Comparison of ENCODE assay signal across 13 mouse cellular contexts in the genomic region with DNA sequence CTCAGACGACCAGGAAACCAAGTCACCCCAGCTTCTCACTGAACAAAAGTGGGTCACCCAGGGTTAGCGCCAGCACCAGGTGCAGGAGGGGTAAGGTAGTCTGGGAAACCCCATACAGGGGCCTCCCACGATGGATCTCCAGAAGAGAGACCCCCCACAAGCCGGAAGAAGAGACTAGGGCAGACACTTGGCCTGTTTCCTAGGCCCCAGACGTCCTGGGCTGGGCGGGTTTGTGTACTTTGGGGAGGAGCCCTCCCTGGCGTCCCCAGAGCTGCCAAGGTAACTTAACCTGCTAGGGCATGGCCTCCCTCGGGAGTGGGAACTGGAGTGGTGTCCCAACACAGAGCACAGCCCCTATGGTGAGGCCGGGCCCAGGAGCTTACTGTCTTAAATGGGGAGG. TPM values are rescaled to one million over a fixed set of nuclear protein-coding genes. Genes with fewer than 3 reads are reported as not detected.
DNase-seq lines count a peak whose midpoint lies in the region; ATAC-seq and TF ChIP-seq lines count a peak whose summit lies in the region.
"Had no signal": no experiment of that assay in that cellular context is flagged by ENCODE, and none has a peak within 500 bp of the region (broad histone marks: within the 10 kb centered on the region; RNA-seq: fewer than 3 reads in every experiment).

No protein-coding gene starts in this region.

- H3K9me3 ChIP-seq in forebrain, embryonic 10.5 days = no peaks in the 10 kb centered on the region
- no peaks in the 10 kb centered on the region for H3K9me3 ChIP-seq in forebrain, embryonic 16.5 days (ENCODE audit: control insufficient read depth, low read length)
- no peaks in the 10 kb centered on the region for H3K9me3 ChIP-seq in kidney, postnatal 0 days (replicated peaks; ENCODE audit: low read length)
- no peaks in the 10 kb centered on the region for H3K9me3 ChIP-seq in lung, embryonic 15.5 days
- H3K9me3 ChIP-seq: G1E; liver, embryonic 15.5 days had no signal

- no peak for DNase-seq in forebrain, embryonic 10.5 days (ENCODE audit: extremely low spot score, low spot score)
- peak; percentile 43 for DNase-seq in kidney, postnatal 0 days (ENCODE audit: low spot score)
- no peak for DNase-seq in kidney, adult 11 months
- peak; percentile 89 for DNase-seq in thymus, postnatal 14 days
- no peak for DNase-seq in cerebellum, adult 11 months
- DNase-seq in spleen, postnatal 14 days (ENCODE audit: low spot score in 2 of 2) = no peak
- DNase-seq: embryo, embryonic 11 days; layer of hippocampus, postnatal 36 days had no signal

- no peaks in the 10 kb centered on the region for H3K27me3 ChIP-seq in forebrain, embryonic 10.5 days (ENCODE audit: poor library complexity, severe bottlenecking)
- H3K27me3 ChIP-seq in forebrain, embryonic 16.5 days (replicated peaks; ENCODE audit: control insufficient read depth, insufficient read depth, low read length) = no peaks in the 10 kb centered on the region
- no peaks in the 10 kb centered on the region for H3K27me3 ChIP-seq in kidney, postnatal 0 days (ENCODE audit: insufficient read depth, low read length)
- H3K27me3 ChIP-seq in lung, embryonic 15.5 days = no peaks in the 10 kb centered on the region
- H3K27me3 ChIP-seq: liver, embryonic 15.5 days had no signal

- H3K36me3 ChIP-seq in forebrain, embryonic 10.5 days (replicated peaks) = no peaks in the 10 kb centered on the region
- H3K36me3 ChIP-seq in forebrain, embryonic 16.5 days (ENCODE audit: control insufficient read depth, insufficient read depth) = no peaks in the 10 kb centered on the region
- H3K36me3 ChIP-seq in kidney, postnatal 0 days (ENCODE audit: insufficient read depth, low read length) = no peaks in the 10 kb centered on the region
- no peaks in the 10 kb centered on the region for H3K36me3 ChIP-seq in lung, embryonic 15.5 days
- H3K36me3 ChIP-seq: G1E; liver, embryonic 15.5 days had no signal

- H3K4me2 ChIP-seq in forebrain, embryonic 16.5 days (ENCODE audit: low read length) = no peak overlapping the region
- H3K4me2 ChIP-seq in kidney, postnatal 0 days (ENCODE audit: low read length) = no peak overlapping the region
- H3K4me2 ChIP-seq in lung, embryonic 15.5 days = no peak overlapping the region
- H3K4me2 ChIP-seq: liver, embryonic 15.5 days had no signal

- H3K27ac ChIP-seq in forebrain, embryonic 10.5 days = 0 out of 2 replicates have a peak overlapping the region, but pooled peaks have one; percentile 40
- no peak overlapping the region for H3K27ac ChIP-seq in forebrain, embryonic 16.5 days (ENCODE audit: low read length)
- peak overlapping the region; percentile 4; the same call in 1 of the 2 replicates for H3K27ac ChIP-seq in kidney, postnatal 0 days
- H3K27ac ChIP-seq in lung, embryonic 15.5 days = peak overlapping the region; percentile 77
- H3K27ac ChIP-seq: hindbrain, postnatal 0 days; liver, embryonic 15.5 days had no signal

- no peak for ATAC-seq in forebrain, embryonic 16.5 days
- no peak; the same call in 1 of the 2 replicates for ATAC-seq in kidney, postnatal 0 days (replicated peaks; ENCODE audit: low FRiP score, low read depth)
- peak; percentile 65; the same call in 1 of the 2 replicates for ATAC-seq in lung, embryonic 15.5 days (ENCODE audit: borderline replicate concordance, extremely low read depth, low FRiP score, low TSS enrichment)
- ATAC-seq: hindbrain, postnatal 0 days had no signal

- no peak overlapping the region for H3K4me3 ChIP-seq in forebrain, embryonic 10.5 days
- no peak overlapping the region for H3K4me3 ChIP-seq in forebrain, embryonic 16.5 days (replicated peaks; ENCODE audit: low read length)
- H3K4me3 ChIP-seq in kidney, postnatal 0 days (replicated peaks; ENCODE audit: low read depth, low read length) = no peak overlapping the region
- no peak overlapping the region for H3K4me3 ChIP-seq in lung, embryonic 15.5 days
- H3K4me3 ChIP-seq: liver, embryonic 15.5 days had no signal

- H3K4me1 ChIP-seq in forebrain, embryonic 10.5 days = peaks cover 13% of the 10 kb centered on the region
- H3K4me1 ChIP-seq in forebrain, embryonic 16.5 days (replicated peaks; ENCODE audit: control insufficient read depth, insufficient read depth, low read length) = no peaks in the 10 kb centered on the region
- no peaks in the 10 kb centered on the region for H3K4me1 ChIP-seq in kidney, postnatal 0 days (replicated peaks; ENCODE audit: insufficient read depth, low read length)
- peaks cover 17% of the 10 kb centered on the region for H3K4me1 ChIP-seq in lung, embryonic 15.5 days

- WGBS in forebrain, embryonic 10.5 days = 65% methylated on average over 9 of the region's 9 CpGs
- 53% methylated on average over 9 of the region's 9 CpGs for WGBS in forebrain, embryonic 16.5 days
- WGBS in kidney, postnatal 0 days = 29% methylated on average over 9 of the region's 9 CpGs
- WGBS in lung, embryonic 15.5 days = 26% methylated on average over 9 of the region's 9 CpGs

- H3K9ac ChIP-seq in forebrain, embryonic 16.5 days (replicated peaks; ENCODE audit: low read depth, low read length) = no peak overlapping the region
- no peak overlapping the region for H3K9ac ChIP-seq in kidney, postnatal 0 days (ENCODE audit: low read depth, low read length)
- H3K9ac ChIP-seq in lung, embryonic 15.5 days = no peak overlapping the region
- H3K9ac ChIP-seq: liver, embryonic 15.5 days had no signal

- no peak for TF ChIP-seq CTCF in kidney, postnatal 0 days (IDR thresholded peaks at IDR 0.05; ENCODE audit: low read depth)

RNA-seq across cellular contexts. Expression of a gene that starts 9.3 kb away (rescaled TPM):
- not detected in 2 replicates for polyA plus RNA-seq in forebrain, embryonic 10.5 days (2016; fragmentation: Nextera tagmentation; extraction: Ambion mirVana)
- not detected in 2 replicates for polyA plus RNA-seq in forebrain, embryonic 16.5 days (2015; fragmentation: Nextera tagmentation; extraction: Ambion mirVana)
- 0.15 and 0.24 TPM in 2 replicates for polyA plus RNA-seq in kidney, postnatal 0 days (2015; fragmentation: Nextera tagmentation; extraction: Ambion mirVana)
- 0.93 and 1.1 TPM in 2 replicates for polyA plus RNA-seq in lung, embryonic 15.5 days (2015; fragmentation: Nextera tagmentation; extraction: Ambion mirVana)
- polyA plus RNA-seq: hindbrain, postnatal 0 days; liver, embryonic 15.5 days had no signal

RNA-seq across cellular contexts. Expression of a gene that starts 13.3 kb away (rescaled TPM):
- 14.8 and 17.5 TPM in 2 replicates for polyA plus RNA-seq in forebrain, embryonic 10.5 days (2016; fragmentation: Nextera tagmentation; extraction: Ambion mirVana)
- 10.9 and 12.6 TPM in 2 replicates for polyA plus RNA-seq in forebrain, embryonic 16.5 days (2015; fragmentation: Nextera tagmentation; extraction: Ambion mirVana)
- polyA plus RNA-seq in kidney, postnatal 0 days (2015; fragmentation: Nextera tagmentation; extraction: Ambion mirVana) = 62.5 and 63.3 TPM in 2 replicates
- polyA plus RNA-seq in lung, embryonic 15.5 days (2015; fragmentation: Nextera tagmentation; extraction: Ambion mirVana) = 93.5 and 99.2 TPM in 2 replicates

RNA-seq across cellular contexts. Expression of a gene that starts 21.5 kb away (rescaled TPM):
- polyA plus RNA-seq in forebrain, embryonic 10.5 days (2016; fragmentation: Nextera tagmentation; extraction: Ambion mirVana) = 0.07 TPM in 1 of 2 replicates, not detected in the other
- polyA plus RNA-seq in forebrain, embryonic 16.5 days (2015; fragmentation: Nextera tagmentation; extraction: Ambion mirVana) = 0.03 TPM in 1 of 2 replicates, not detected in the other
- polyA plus RNA-seq in kidney, postnatal 0 days (2015; fragmentation: Nextera tagmentation; extraction: Ambion mirVana) = 0.22 and 0.37 TPM in 2 replicates
- polyA plus RNA-seq in lung, embryonic 15.5 days (2015; fragmentation: Nextera tagmentation; extraction: Ambion mirVana) = 0.06 and 0.16 TPM in 2 replicates
- polyA plus RNA-seq: G1E had no signal

RNA-seq across cellular contexts. Expression of a gene that starts 60.0 kb away (rescaled TPM):
- polyA plus RNA-seq in forebrain, embryonic 10.5 days (2016; fragmentation: Nextera tagmentation; extraction: Ambion mirVana) = 0.82 and 1.2 TPM in 2 replicates
- polyA plus RNA-seq in forebrain, embryonic 16.5 days (2015; fragmentation: Nextera tagmentation; extraction: Ambion mirVana) = 0.65 and 0.75 TPM in 2 replicates
- polyA plus RNA-seq in kidney, postnatal 0 days (2015; fragmentation: Nextera tagmentation; extraction: Ambion mirVana) = 7.7 and 7.8 TPM in 2 replicates
- 4.2 TPM in 2 replicates for polyA plus RNA-seq in lung, embryonic 15.5 days (2015; fragmentation: Nextera tagmentation; extraction: Ambion mirVana)

Comparison
In these comparisons a context has a peak if more than half of its experiments do, and no peak if none do; other contexts are left out.
1. DNase-seq: peak in kidney, postnatal 0 days (single experiment) and thymus, postnatal 14 days (single experiment); none in forebrain, embryonic 10.5 days (single experiment), kidney, adult 11 months (single experiment), cerebellum, adult 11 months (single experiment) and spleen, postnatal 14 days (0 of 2).